Mouse (Mus musculus) right cerebral cortex, adult 2 months (tissue): ENCODE results near the gene Adamts6.

Source experiments
- DNase-seq, 2 experiments: peaks; one replicate each; pipeline ENCODE4 v3.0.0; 2021 to 2022; ENCODE audit warnings: low spot score in 2 of 2

Gene Adamts6

GRCm38 (mm10) chr13:104460287-104460686 is 172.7 kb downstream of the Adamts6 start:
- no peak for DNase-seq

- DNase-seq = no peak
Observed at GRCm38 (mm10) chr13:104468061-104468460, 180.4 kb downstream of the Adamts6 start.

- DNase-seq = no peak
Observed at GRCm38 (mm10) chr13:104476285-104476956, 188.8 kb downstream of the Adamts6 start.

- no peak for DNase-seq
Observed at GRCm38 (mm10) chr13:104482426-104483089, 194.9 kb downstream of the Adamts6 start.

- no peak for DNase-seq
Observed at GRCm38 (mm10) chr13:104483111-104483722, 195.6 kb downstream of the Adamts6 start.

- no peak for DNase-seq
Observed at GRCm38 (mm10) chr13:104491046-104491811, 203.6 kb downstream of the Adamts6 start.

- no peak for DNase-seq
Observed at GRCm38 (mm10) chr13:104493466-104493993, 205.9 kb downstream of the Adamts6 start.

- DNase-seq = no peak
Observed at GRCm38 (mm10) chr13:104494200-104494873, 206.7 kb downstream of the Adamts6 start.

- no peak for DNase-seq
Observed at GRCm38 (mm10) chr13:104497592-104497991, 210.0 kb downstream of the Adamts6 start.

GRCm38 (mm10) chr13:104498669-104499068 is 211.0 kb downstream of the Adamts6 start:
- DNase-seq = no peak

GRCm38 (mm10) chr13:104499116-104500040 is 211.7 kb downstream of the Adamts6 start:
- DNase-seq = no peak

GRCm38 (mm10) chr13:104502406-104502805 is 214.8 kb downstream of the Adamts6 start:
- no peak for DNase-seq

- DNase-seq = no peak
Observed at GRCm38 (mm10) chr13:104504043-104504442, 216.4 kb downstream of the Adamts6 start.

GRCm38 (mm10) chr13:104506165-104506875 is 218.7 kb downstream of the Adamts6 start:
- no peak for DNase-seq

- DNase-seq = no peak
Observed at GRCm38 (mm10) chr13:104507671-104508070, 220.0 kb downstream of the Adamts6 start.

- DNase-seq = no peak
Observed at GRCm38 (mm10) chr13:104509561-104510493, 222.2 kb downstream of the Adamts6 start.

- no peak for DNase-seq
Observed at GRCm38 (mm10) chr13:104510766-104511165, 223.1 kb downstream of the Adamts6 start.

- DNase-seq = no peak
Observed at GRCm38 (mm10) chr13:104515054-104515453, 227.4 kb downstream of the Adamts6 start.
